ENCODE assay signal across 8 mouse cellular contexts in genomic region chr1:133133425-133133824, GRCm38 (mm10). TPM values are rescaled to one million over a fixed set of nuclear protein-coding genes. Genes with fewer than 3 reads are reported as not detected.
DNase-seq lines count a peak whose midpoint lies in the region; ATAC-seq lines count a peak whose summit lies in the region.

No protein-coding gene starts in this region.

- DNase-seq in spleen, postnatal 36 days (ENCODE audit: low spot score in 2 of 2), result peak; percentile 31 to 49
- DNase-seq in spleen, adult 12 weeks (ENCODE audit: low spot score), result no peak
- DNase-seq in cerebellum, adult 9-11 months, result no peak
- no peak for DNase-seq in left cerebral cortex, postnatal 4 days
- DNase-seq in right cerebral cortex, postnatal 4 days, result no peak

- ATAC-seq in erythroblast, adult 5-6 weeks (replicated peaks; ENCODE audit: low FRiP score, poor library complexity, severe bottlenecking), result peak; percentile 39
- no peak for ATAC-seq in intestine, embryonic 16.5 days
- no peak for ATAC-seq in midbrain, embryonic 12.5 days (ENCODE audit: low FRiP score, low read depth)

- H3K9me3 ChIP-seq in intestine, embryonic 16.5 days (ENCODE audit: control insufficient read depth, low read length), result no peaks in the 10 kb centered on the region
- no peaks in the 10 kb centered on the region for H3K9me3 ChIP-seq in midbrain, embryonic 12.5 days

- peaks cover 4% of the 10 kb centered on the region; the same call in 1 of the 2 replicates for H3K36me3 ChIP-seq in intestine, embryonic 16.5 days (ENCODE audit: control insufficient read depth, insufficient read depth, low read length)
- peaks cover 28% of the 10 kb centered on the region for H3K36me3 ChIP-seq in midbrain, embryonic 12.5 days

- H3K27ac ChIP-seq in intestine, embryonic 16.5 days (ENCODE audit: low read length), result peak overlapping the region; percentile 99
- no peak overlapping the region for H3K27ac ChIP-seq in midbrain, embryonic 12.5 days (replicated peaks)

- H3K4me2 ChIP-seq in intestine, embryonic 16.5 days (ENCODE audit: low read depth, low read length), result peak overlapping the region; percentile 93
- peak overlapping the region; percentile 100 for H3K4me2 ChIP-seq in midbrain, embryonic 12.5 days (replicated peaks)

- peak overlapping the region; percentile 98 for H3K4me3 ChIP-seq in intestine, embryonic 16.5 days (ENCODE audit: low read length)
- H3K4me3 ChIP-seq in midbrain, embryonic 12.5 days, result peak overlapping the region; percentile 87

- no peaks in the 10 kb centered on the region for H3K27me3 ChIP-seq in intestine, embryonic 16.5 days (replicated peaks; ENCODE audit: control insufficient read depth, insufficient read depth, low read length)
- no peaks in the 10 kb centered on the region for H3K27me3 ChIP-seq in midbrain, embryonic 12.5 days

- intact Hi-C loops in left cerebral cortex, postnatal 4 days (cut with DNase I), result no loop called here

- peaks cover 12% of the 10 kb centered on the region for H3K4me1 ChIP-seq in intestine, embryonic 16.5 days (ENCODE audit: control insufficient read depth, insufficient read depth, low read length)
- H3K4me1 ChIP-seq in midbrain, embryonic 12.5 days, result peaks cover 54% of the 10 kb centered on the region

- peak overlapping the region; percentile 100 for H3K9ac ChIP-seq in intestine, embryonic 16.5 days (ENCODE audit: low read depth, low read length)
- H3K9ac ChIP-seq in midbrain, embryonic 12.5 days (replicated peaks), result peak overlapping the region; percentile 98

- WGBS in intestine, embryonic 16.5 days, result 6% methylated on average over 2 of the region's 2 CpGs
- 15% methylated on average over 2 of the region's 2 CpGs for WGBS in midbrain, embryonic 12.5 days

RNA-seq across cellular contexts. Expression of gene Ppp1r15b, which starts 2.5 kb away (rescaled TPM):
- total RNA-seq in erythroblast, adult 5-6 weeks (2015; ENCODE audit: low replicate concordance), result 37.1 and 44.3 TPM in 2 replicates
- 72.2 and 83.8 TPM in 2 replicates for total RNA-seq in erythroblast, adult 5-6 weeks (2017; ENCODE audit: low replicate concordance)
- 48.0 and 53.7 TPM in 2 replicates for polyA plus RNA-seq in intestine, embryonic 16.5 days (2015; fragmentation: Nextera tagmentation; extraction: Ambion mirVana)
- polyA plus RNA-seq in midbrain, embryonic 12.5 days (2016; fragmentation: Nextera tagmentation; extraction: Ambion mirVana), result 52.7 and 57.9 TPM in 2 replicates
- 10 to 100 TPM; 44.0 to 45.4 TPM for total RNA-seq in left cerebral cortex, postnatal 4 days (2021)

RNA-seq across cellular contexts. Expression of gene Plekha6, which starts 30.6 kb away (rescaled TPM):
- total RNA-seq in erythroblast, adult 5-6 weeks (2015; ENCODE audit: low replicate concordance), result 0.63 TPM in 1 of 2 replicates, not detected in the other
- total RNA-seq in erythroblast, adult 5-6 weeks (2017; ENCODE audit: low replicate concordance), result 0.68 and 0.98 TPM in 2 replicates
- 10.6 and 11.0 TPM in 2 replicates for polyA plus RNA-seq in intestine, embryonic 16.5 days (2015; fragmentation: Nextera tagmentation; extraction: Ambion mirVana)
- 27.7 and 36.1 TPM in 2 replicates for polyA plus RNA-seq in midbrain, embryonic 12.5 days (2016; fragmentation: Nextera tagmentation; extraction: Ambion mirVana)
- 10 to 100 TPM; 61.7 to 63.2 TPM for total RNA-seq in left cerebral cortex, postnatal 4 days (2021)

Comparison
In these comparisons a context has a peak if more than half of its experiments do, and no peak if none do; other contexts are left out.
1. DNase-seq: peak in spleen, postnatal 36 days (2 of 2); none in spleen, adult 12 weeks (single experiment), cerebellum, adult 9-11 months (single experiment), left cerebral cortex, postnatal 4 days (single experiment) and right cerebral cortex, postnatal 4 days (single experiment).
2. RNA of gene Plekha6, which starts 30.6 kb away (total RNA-seq): 61.7 to 63.2 TPM in left cerebral cortex, postnatal 4 days; 0.63 to 0.98 TPM in erythroblast, adult 5-6 weeks; every median in the first group is over 10 times any median in the second.